Mouse (Mus musculus): ENCODE measurements around the gene Olfr161.

- TF ChIP-seq CTCF (IDR thresholded peaks at IDR 0.05; ENCODE audit: control insufficient read depth, insufficient read depth, low read length) = no peak
- no peak for TF ChIP-seq POLR2A (IDR thresholded peaks at IDR 0.05; ENCODE audit: borderline replicate concordance, control insufficient read depth, low read depth, low read length)
Observed at GRCm38 (mm10) chr16:3590691-3591090, at the start of gene Olfr161.
